Comparison of ENCODE assay signal across 8 mouse cellular contexts in the genomic region with DNA sequence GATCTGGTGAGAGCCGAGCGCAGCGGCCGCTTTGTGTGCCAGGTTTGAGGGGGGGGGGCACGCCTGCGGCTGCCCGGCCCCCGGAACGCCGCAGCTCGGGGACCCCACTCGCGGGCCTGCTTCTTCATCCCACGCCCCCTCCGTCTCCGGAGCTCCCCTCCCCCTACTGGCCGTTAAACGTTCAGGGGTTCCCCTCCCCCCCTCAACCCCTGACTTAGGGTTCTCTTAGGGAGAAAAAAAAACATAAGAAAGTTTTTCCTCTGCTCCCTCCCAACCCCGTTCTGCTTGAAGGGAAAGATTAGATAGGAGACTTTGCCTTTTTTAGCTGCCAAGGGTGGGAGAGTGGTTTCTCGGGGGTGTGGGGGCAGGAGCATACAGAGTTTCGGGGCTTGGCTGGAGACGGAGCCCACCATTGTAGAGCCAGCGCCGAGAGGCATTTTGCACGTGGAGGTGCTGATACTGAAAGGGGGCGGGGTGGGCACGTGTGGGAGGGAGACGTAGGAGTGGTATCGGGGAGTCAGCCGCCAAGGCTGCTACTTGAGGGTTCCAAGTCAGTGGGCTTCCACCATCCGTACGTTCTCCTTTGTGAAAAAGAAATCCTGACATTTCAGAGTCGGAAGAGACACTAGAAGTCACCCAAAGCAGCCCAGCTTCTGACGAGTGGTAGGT. TPM values are rescaled to one million over a fixed set of nuclear protein-coding genes. Genes with fewer than 3 reads are reported as not detected.
A peak's percentile ranks its signal among the peaks of the same experiment; 100 is the strongest.
DNase-seq lines count a peak whose midpoint lies in the region; ATAC-seq and TF ChIP-seq lines count a peak whose summit lies in the region.

No protein-coding gene starts in this region.

- ATAC-seq in lung, postnatal 0 days: no peak

- under 1% methylated on average over 31 of the region's 34 CpGs for WGBS in lung, postnatal 0 days

- TF ChIP-seq EP300 in CH12.LX (IDR thresholded peaks at IDR 0.05; ENCODE audit: low read length): no peak
- no peak for TF ChIP-seq EP300 in lung, postnatal 0 days (IDR thresholded peaks at IDR 0.05)

- peak overlapping the region; percentile 64 for H3K27ac ChIP-seq in CH12.LX (ENCODE audit: insufficient read depth, low read depth)
- peak overlapping the region; percentile 97 for H3K27ac ChIP-seq in lung, postnatal 0 days (ENCODE audit: low read length)

- H3K4me2 ChIP-seq in CH12.LX (ENCODE audit: insufficient read depth, low read depth, poor library complexity, severe bottlenecking): peak overlapping the region; percentile 93
- H3K4me2 ChIP-seq in lung, postnatal 0 days (replicated peaks; ENCODE audit: low read depth, low read length): peak overlapping the region; percentile 91

- dilution Hi-C loops in CH12.LX (cut with MboI; ENCODE audit: extremely low pct_ligation_motif_present, extremely low pct_unique_long_range_greater_than_20kb, low sequenced_read_pairs): no loop called here

- no peaks in the 10 kb centered on the region for H3K27me3 ChIP-seq in CH12.LX (replicated peaks)
- H3K27me3 ChIP-seq in lung, postnatal 0 days (replicated peaks; ENCODE audit: insufficient read depth, low read length): no peaks in the 10 kb centered on the region

- H3K4me1 ChIP-seq in CH12.LX (ENCODE audit: control insufficient read depth in 1 of 2, insufficient read depth in 2 of 2): peaks cover 8 to 55% of the 10 kb centered on the region in 2 experiments
- H3K4me1 ChIP-seq in lung, postnatal 0 days (ENCODE audit: insufficient read depth, low read depth, low read length): peaks cover 9% of the 10 kb centered on the region; the same call in 1 of the 2 replicates

- no peaks in the 10 kb centered on the region for H3K9me3 ChIP-seq in CH12.LX (replicated peaks; ENCODE audit: low read length)
- H3K9me3 ChIP-seq in lung, postnatal 0 days (ENCODE audit: low read length): no peaks in the 10 kb centered on the region

- peak overlapping the region; percentile 84 to 95 (median 89) for H3K4me3 ChIP-seq in CH12.LX (replicated peaks in 1 of 3; ENCODE audit: low read depth in 2 of 3, low read length in 2 of 3, poor library complexity in 1 of 3)
- H3K4me3 ChIP-seq in lung, postnatal 0 days (ENCODE audit: low read depth, low read length): peak overlapping the region; percentile 98

- TF ChIP-seq RAD21 in CH12.LX (IDR thresholded peaks at IDR 0.05; ENCODE audit: low read depth, low read length): no peak

- in situ Hi-C loops in CH12.LX (cut with MboI; ENCODE audit: low pct_ligation_motif_present, low pct_unique_long_range_greater_than_20kb, low sequenced_read_pairs): no loop called here

- peaks cover 8 to 50% of the 10 kb centered on the region in 2 experiments for H3K36me3 ChIP-seq in CH12.LX (replicated peaks in 1 of 2; ENCODE audit: control insufficient read depth in 1 of 2, insufficient read depth in 1 of 2, low read length in 1 of 2)
- H3K36me3 ChIP-seq in lung, postnatal 0 days (ENCODE audit: insufficient read depth, low read length): no peaks in the 10 kb centered on the region

- H3K9ac ChIP-seq in CH12.LX (ENCODE audit: insufficient read depth, low read depth): peak overlapping the region; percentile 89
- peak overlapping the region; percentile 97 for H3K9ac ChIP-seq in lung, postnatal 0 days (replicated peaks; ENCODE audit: low read depth)

- 0 out of 4 replicates have a peak, but pooled peaks of 1 of the 2 experiments have one; percentile 0 for TF ChIP-seq CTCF in CH12.LX (conservative IDR thresholded peaks at IDR 0.05 in 1 of 2, IDR thresholded peaks at IDR 0.05 in 1 of 2; ENCODE audit: low read depth in 2 of 2, low read length in 2 of 2)
- TF ChIP-seq CTCF in lung, postnatal 0 days (IDR thresholded peaks at IDR 0.05): 0 out of 2 replicates have a peak, but pooled peaks have one; percentile 3

- H3K79me2 ChIP-seq in CH12.LX (replicated peaks; ENCODE audit: control insufficient read depth, extremely low read depth, insufficient read depth, poor library complexity, severe bottlenecking): peaks cover 64% of the 10 kb centered on the region

- peak; percentile 40; the same call in 1 of the 2 replicates for TF ChIP-seq POLR2A in CH12.LX (IDR thresholded peaks at IDR 0.05; ENCODE audit: low read depth, low read length)

- DNase-seq in 3134 (ENCODE audit: extremely low read depth, insufficient read length, low spot score) (peak; percentile 45), CH12.LX (ENCODE audit: extremely low read depth) (peak; percentile 68)
- DNase-seq in cerebellum, adult 8-10 months: peak; percentile 23
- peak; percentile 11 for DNase-seq in gastrocnemius, postnatal 25 days
- peak; percentile 18 for DNase-seq in kidney, adult 9 months
- peak; percentile 41 for DNase-seq in lung, postnatal 0 days (ENCODE audit: low spot score)
- DNase-seq in ovary, postnatal 36 days (ENCODE audit: low spot score): peak; percentile 27
- peak; percentile 47 for DNase-seq in yolk sac, embryonic 10.5 days (ENCODE audit: low spot score)

TF ChIP-seq in CH12.LX, 34 proteins besides CTCF, POLR2A, EP300 and RAD21:
- TF ChIP-seq SIN3A (IDR thresholded peaks at IDR 0.05; ENCODE audit: low read length) (0 out of 2 replicates have a peak, but pooled peaks have one; percentile 89), MYC (IDR thresholded peaks at IDR 0.05; ENCODE audit: low read depth, low read length) (peak; percentile 78; the same call in 1 of the 2 replicates), GABPA (IDR thresholded peaks at IDR 0.05; ENCODE audit: insufficient replicate concordance, low read depth, low read length) (no peak), MXI1 (IDR thresholded peaks at IDR 0.05; ENCODE audit: low read depth, low read length) (peak; percentile 99), CHD2 (IDR thresholded peaks at IDR 0.05; ENCODE audit: low read length) (peak; percentile 94), BHLHE40 (IDR thresholded peaks at IDR 0.05; ENCODE audit: low read depth, low read length) (peak; percentile 95), JUND (conservative IDR thresholded peaks at IDR 0.05; ENCODE audit: low read depth, low read length) (no peak), USF1 (IDR thresholded peaks at IDR 0.05; ENCODE audit: low read depth, low read length) (0 out of 2 replicates have a peak, but pooled peaks have one; percentile 10), MAX (IDR thresholded peaks at IDR 0.05; ENCODE audit: low read length) (peak; percentile 82), ZNF384 (IDR thresholded peaks at IDR 0.05; ENCODE audit: low read depth, low read length) (no peak)

RNA-seq across cellular contexts. Expression of a gene that starts 0.9 kb away (rescaled TPM):
- 19.9 TPM in 2 replicates for total RNA-seq in CH12.LX (2012; rRNA removed)
- total RNA-seq in CH12.LX (2014; rRNA removed): 20.5 and 21.5 TPM in 2 replicates
- polyA plus RNA-seq in CH12.LX (2012; ENCODE audit: insufficient read length, low read depth): 46.5 and 50.1 TPM in 2 replicates
- total RNA-seq in gastrocnemius, postnatal 25 days (2021): 10 to 100 TPM in 1 of 2 experiments, 1 to 10 TPM in 1; 9.0 to 10.4 TPM
- 11.1 and 12.4 TPM in 2 replicates for polyA plus RNA-seq in lung, postnatal 0 days (2015; fragmentation: Nextera tagmentation; extraction: Ambion mirVana)

RNA-seq across cellular contexts. Expression of a gene that starts 1.0 kb away (rescaled TPM):
- 61.8 and 76.0 TPM in 2 replicates for total RNA-seq in CH12.LX (2012; rRNA removed)
- total RNA-seq in CH12.LX (2014; rRNA removed): 132 and 153 TPM in 2 replicates
- polyA plus RNA-seq in CH12.LX (2012; ENCODE audit: insufficient read length, low read depth): 93.9 and 117 TPM in 2 replicates
- 1 to 10 TPM; 8.2 to 8.7 TPM for total RNA-seq in gastrocnemius, postnatal 25 days (2021)
- 10.4 and 12.1 TPM in 2 replicates for polyA plus RNA-seq in lung, postnatal 0 days (2015; fragmentation: Nextera tagmentation; extraction: Ambion mirVana)

Comparison
In these comparisons a context has a peak if more than half of its experiments do, and no peak if none do; other contexts are left out.
1. DNase-seq: peak in every context shown above with its lines; median percentile 68 in CH12.LX; 47 in yolk sac, embryonic 10.5 days; 45 in 3134; 41 in lung, postnatal 0 days; 27 in ovary, postnatal 36 days; 23 in cerebellum, adult 8-10 months; 18 in kidney, adult 9 months; 11 in gastrocnemius, postnatal 25 days.
2. RNA of a gene that starts 1.0 kb away (total RNA-seq): 61.8 to 153 TPM in CH12.LX; 8.2 to 8.7 TPM in gastrocnemius, postnatal 25 days; every median in the first group is over 4 times any median in the second.